Mouse (Mus musculus) stomach, postnatal 0 days (tissue): Measurements from ENCODE around the gene Capn10. TPM values are rescaled to one million over a fixed set of nuclear protein-coding genes. Genes with fewer than 3 reads are reported as not detected.

Experiments used
- ATAC-seq: fragments of 200-750 bp; cut with Nextera tagmentation; 2 replicates; pipeline ENCODE4 v1.8.0; 2017; ENCODE audit not compliant: low FRiP score, low TSS enrichment
- DNase-seq: peaks from one replicate; pipeline ENCODE4 v3.0.0-alpha.2; 2016; ENCODE audit warnings: low spot score
- H3K27ac ChIP-seq: fragments of 300-500 bp; sonication (generic); replicated peaks from 2 replicates; pipeline ENCODE4 v1.5.1; 2014; ENCODE audit warnings: mild to moderate bottlenecking, control low read depth
- H3K27me3 ChIP-seq: fragments of 300-500 bp; sonication (generic); 2 replicates; pipeline ENCODE4 v1.6.1; 2014; ENCODE audit warnings: low read length; ENCODE audit not compliant: control insufficient read depth, insufficient read depth
- H3K36me3 ChIP-seq: fragments of 300-500 bp; sonication (generic); 2 replicates; pipeline ENCODE4 v1.6.1; 2014; ENCODE audit warnings: low read length, mixed read lengths; ENCODE audit not compliant: control insufficient read depth, insufficient read depth
- H3K4me1 ChIP-seq: fragments of 300-500 bp; sonication (generic); replicated peaks from 2 replicates; pipeline ENCODE4 v1.6.1; 2014; ENCODE audit warnings: antibody characterized with exemption; ENCODE audit not compliant: control insufficient read depth, insufficient read depth
- H3K4me2 ChIP-seq: fragments of 300-500 bp; sonication (generic); replicated peaks from 2 replicates; pipeline ENCODE4 v1.6.1; 2014; ENCODE audit warnings: low read depth, mild to moderate bottlenecking, control low read depth, moderate library complexity
- H3K4me3 ChIP-seq: fragments of 300-500 bp; sonication (generic); 2 replicates; pipeline ENCODE4 v1.5.1; 2014; ENCODE audit warnings: low read depth, low read length, control low read depth
- H3K9ac ChIP-seq: fragments of 300-500 bp; sonication (generic); 2 replicates; pipeline ENCODE4 v1.6.1; 2014; ENCODE audit warnings: mild to moderate bottlenecking, low read length, control low read depth, mixed read lengths
- H3K9me3 ChIP-seq: fragments of 300-500 bp; sonication (generic); 2 replicates; pipeline ENCODE4 v1.6.1; 2016; ENCODE audit warnings: low read length; ENCODE audit not compliant: control insufficient read depth
- CTCF ChIP-seq: IDR thresholded peaks from 2 replicates; pipeline ENCODE4 v1.5.1; 2016; ENCODE audit warnings: antibody characterized with exemption, low read depth, mild to moderate bottlenecking, moderate library complexity
- EP300 ChIP-seq: optimal IDR thresholded peaks from 2 replicates; pipeline ENCODE3; 2016; ENCODE audit warnings: antibody characterized with exemption
- WGBS: fragments of 180-500 bp; shearing (Covaris S2); extraction: QIAGEN DNeasy Blood & Tissue Kit; methylation state at CpG from one replicate; pipeline ENCODE4 v1.1.7; 2014; 5-methylcytosine and 5-hydroxymethylcytosine counted together
- polyA plus RNA-seq: library from polyadenylated mRNA; unstranded; fragments of >200 nt; fragmentation: Nextera tagmentation; extraction: Ambion mirVana; gene quantifications from 2 replicates; pipeline ENCODE4 v1.2.1, GENCODE M21; 2015

Gene Capn10
- polyA plus RNA-seq, 1 experiment from 2014 or later, result 23.3 TPM

DNA sequence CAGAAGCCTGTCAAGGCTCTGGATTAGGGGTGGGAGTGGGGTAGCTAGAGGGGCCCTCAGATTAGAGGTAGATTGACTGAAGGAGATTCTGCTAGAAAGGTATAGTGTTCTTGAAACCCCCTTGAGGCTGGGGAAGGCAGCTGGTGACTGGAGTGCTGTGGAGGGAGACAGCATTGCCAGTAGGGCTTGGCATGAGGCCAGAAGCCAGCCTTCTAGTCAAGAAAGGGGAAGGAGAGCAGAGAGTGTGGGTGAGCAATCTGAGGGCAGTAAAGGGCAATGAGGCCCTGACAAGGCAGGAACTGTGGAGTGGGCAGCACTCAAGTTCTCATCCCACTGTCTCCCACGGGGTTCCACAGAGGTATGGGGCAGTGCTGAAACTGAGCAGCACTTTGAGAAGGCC is 38.7 kb downstream of the Capn10 start:
- no peak for TF ChIP-seq EP300
- no peak for TF ChIP-seq CTCF
- ATAC-seq, result peak; percentile 65; the same call in 1 of the 2 replicates

DNA sequence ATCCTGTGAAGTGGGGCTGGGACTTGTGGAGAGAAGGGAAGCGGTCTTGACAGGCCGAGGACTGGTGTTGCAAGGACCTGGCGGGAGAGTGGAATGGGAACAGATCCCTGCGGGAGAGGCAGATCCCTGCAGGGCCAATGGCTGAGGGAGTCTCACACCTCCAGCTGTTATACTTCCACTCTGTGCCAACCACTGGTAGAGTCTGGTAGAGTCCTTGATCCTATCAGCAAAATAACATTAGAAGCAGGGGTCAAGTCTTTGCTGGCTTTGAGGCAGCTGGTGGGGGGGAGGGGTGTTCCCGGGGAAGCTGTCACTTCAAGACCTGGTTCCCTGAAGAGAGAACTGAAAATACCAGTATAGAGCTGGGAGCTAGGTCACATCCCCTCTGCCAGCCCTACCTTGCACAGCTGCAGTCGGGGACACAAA is 42.0 kb downstream of the Capn10 start:
- DNase-seq (peak; percentile 29), ATAC-seq (no peak)
- Histone ChIP-seq H3K9ac (no peak overlapping the region), H3K4me2 (no peak overlapping the region), H3K9me3 (no peaks in the 10 kb centered on the region), H3K27me3 (no peaks in the 10 kb centered on the region), H3K4me3 (no peak overlapping the region), H3K36me3 (no peaks in the 10 kb centered on the region), H3K27ac (no peak overlapping the region), H3K4me1 (no peaks in the 10 kb centered on the region)
- WGBS, result 28% methylated on average over 6 of the region's 6 CpGs
- TF ChIP-seq EP300 (no peak), CTCF (no peak)

More for the DNA sequence above, 38.7 kb downstream of the Capn10 start:
- 45% methylated on average over 1 of the region's 1 CpGs for WGBS
- Histone ChIP-seq H3K4me1 (no peaks in the 10 kb centered on the region), H3K27me3 (no peaks in the 10 kb centered on the region), H3K9me3 (no peaks in the 10 kb centered on the region), H3K4me2 (no peak overlapping the region), H3K27ac (no peak overlapping the region), H3K9ac (no peak overlapping the region), H3K4me3 (no peak overlapping the region), H3K36me3 (no peaks in the 10 kb centered on the region)
- peak; percentile 69 for DNase-seq

DNA sequence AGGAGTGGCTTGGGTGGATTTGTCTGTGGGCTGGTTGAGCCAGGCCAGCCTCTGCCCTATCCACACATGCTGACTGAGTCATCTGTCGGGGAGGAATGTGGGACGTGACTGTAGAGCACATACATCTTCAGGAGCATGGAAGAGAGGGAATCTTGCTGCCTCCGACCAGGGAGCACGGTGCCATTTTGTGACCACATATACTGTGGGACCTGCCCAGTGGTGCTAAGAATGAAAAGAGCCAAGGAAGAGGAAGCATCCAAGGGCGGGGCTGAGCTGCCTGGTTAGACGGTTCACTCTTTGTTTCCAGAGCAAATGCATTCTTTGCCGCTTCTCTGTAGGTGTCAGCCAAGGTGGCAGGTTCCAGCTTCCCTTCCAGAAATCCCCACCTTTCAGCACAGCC is 44.5 kb downstream of the Capn10 start:
- H3K4me3 ChIP-seq, result no peak overlapping the region
- H3K36me3 ChIP-seq, result no peaks in the 10 kb centered on the region
- H3K9me3 ChIP-seq, result no peaks in the 10 kb centered on the region
- H3K27me3 ChIP-seq, result no peaks in the 10 kb centered on the region
- no peaks in the 10 kb centered on the region for H3K4me1 ChIP-seq
- peak overlapping the region; percentile 19 for H3K4me2 ChIP-seq
- no peak for TF ChIP-seq CTCF
- no peak for TF ChIP-seq EP300
- DNase-seq, result peak; percentile 30
- 16% methylated on average over 7 of the region's 7 CpGs for WGBS
- no peak overlapping the region for H3K9ac ChIP-seq
- H3K27ac ChIP-seq, result peak overlapping the region; percentile 18; the same call in 1 of the 2 replicates
- ATAC-seq, result peak; percentile 59

DNA sequence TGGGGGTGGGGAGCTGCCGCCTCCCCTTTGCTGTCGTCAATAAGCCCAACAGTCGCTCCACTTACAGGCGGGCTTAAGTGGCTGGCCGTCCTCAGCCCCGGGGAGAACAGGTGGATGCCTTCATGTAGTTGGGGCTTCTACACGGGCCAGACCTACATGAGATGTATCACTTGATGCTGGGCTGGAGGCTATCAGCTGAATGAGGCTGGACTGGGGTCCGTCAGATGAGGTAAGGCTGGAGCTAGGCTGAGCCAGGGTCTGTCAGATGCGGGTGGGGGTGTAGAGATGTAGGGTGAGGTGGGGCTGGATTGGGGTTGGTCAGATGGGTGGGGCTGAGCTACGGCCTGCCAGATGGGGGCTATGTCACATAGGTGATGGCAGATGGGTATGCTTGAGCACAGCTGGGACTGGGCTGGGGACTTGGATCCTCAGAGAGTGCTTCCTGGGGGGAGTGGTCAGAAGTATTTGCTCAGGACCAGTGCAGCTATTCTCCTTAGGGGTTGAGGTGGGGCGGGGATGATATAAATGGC is 45.0 kb downstream of the Capn10 start:
- peak overlapping the region; percentile 18; the same call in 1 of the 2 replicates for H3K27ac ChIP-seq
- ATAC-seq, result peak; percentile 9; the same call in 1 of the 2 replicates

DNA sequence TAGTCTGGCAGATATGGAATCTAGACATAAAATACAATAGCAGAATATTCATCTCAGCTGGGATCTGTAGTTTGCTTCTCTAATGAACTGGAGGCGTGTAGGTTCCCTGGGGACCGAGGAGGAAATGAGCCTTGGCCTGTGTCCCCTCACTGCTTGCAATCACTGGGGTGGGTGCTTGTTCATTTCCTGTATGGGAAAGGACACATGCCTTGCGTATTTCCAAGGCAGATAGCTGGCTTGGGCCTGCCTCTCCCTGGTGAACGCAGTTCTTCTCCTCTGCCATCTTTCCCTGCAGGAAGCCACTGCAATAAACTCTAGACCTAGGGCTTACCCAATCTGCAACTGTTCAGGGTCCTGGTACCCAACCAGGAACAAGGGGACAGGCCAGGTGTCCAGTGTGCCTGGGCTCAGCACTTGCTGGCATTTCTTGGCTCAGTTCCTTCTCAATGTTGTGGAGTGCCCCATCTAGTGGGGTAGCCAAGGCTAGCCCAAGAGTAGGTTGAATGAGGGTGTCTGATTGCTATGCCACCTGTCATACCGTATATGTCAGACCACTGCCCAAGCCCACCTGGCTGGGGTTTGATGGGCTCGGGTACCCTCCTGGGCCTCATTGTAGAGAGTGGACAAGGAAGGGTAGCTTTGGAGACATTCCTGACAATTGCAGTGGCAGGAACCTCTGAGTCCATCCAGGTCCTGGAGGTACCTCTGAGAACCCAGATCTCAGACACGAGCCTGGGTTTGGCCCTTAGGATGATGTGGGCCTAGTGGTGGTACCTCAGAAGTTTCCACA is 47.1 kb downstream of the Capn10 start:
- H3K27ac ChIP-seq, result no peak overlapping the region
- H3K4me3 ChIP-seq, result no peak overlapping the region
- WGBS, result 83% methylated on average over 7 of the region's 7 CpGs
- DNase-seq, result no peak
- no peak for ATAC-seq
- H3K9me3 ChIP-seq, result no peaks in the 10 kb centered on the region
- TF ChIP-seq CTCF (no peak), EP300 (no peak)
- no peaks in the 10 kb centered on the region for H3K27me3 ChIP-seq
- no peaks in the 10 kb centered on the region for H3K36me3 ChIP-seq
- H3K4me2 ChIP-seq, result no peak overlapping the region
- no peak overlapping the region for H3K9ac ChIP-seq
- H3K4me1 ChIP-seq, result no peaks in the 10 kb centered on the region

More for the DNA sequence above, 45.0 kb downstream of the Capn10 start:
- Histone ChIP-seq H3K4me2 (peak overlapping the region; percentile 19), H3K4me1 (no peaks in the 10 kb centered on the region), H3K9me3 (no peaks in the 10 kb centered on the region), H3K4me3 (no peak overlapping the region), H3K9ac (no peak overlapping the region), H3K36me3 (no peaks in the 10 kb centered on the region), H3K27me3 (no peaks in the 10 kb centered on the region)
- DNase-seq, result no peak
- no peak for TF ChIP-seq CTCF
- TF ChIP-seq EP300, result no peak
- WGBS, result 17% methylated on average over 11 of the region's 11 CpGs
